Mouse (Mus musculus): ENCODE measurements at regions not wholly inside any gene's neighbourhood (a gene's known extent, or its start where the extent isn't known, plus 50 kb on each side); places are given as distances from the start of the nearest gene placed in this dataset.
"Not testable (repeated sequence)": the region's sequence is repeated elsewhere in the genome, so short reads cannot be mapped to it uniquely, and the experiment has no call there.

DNA sequence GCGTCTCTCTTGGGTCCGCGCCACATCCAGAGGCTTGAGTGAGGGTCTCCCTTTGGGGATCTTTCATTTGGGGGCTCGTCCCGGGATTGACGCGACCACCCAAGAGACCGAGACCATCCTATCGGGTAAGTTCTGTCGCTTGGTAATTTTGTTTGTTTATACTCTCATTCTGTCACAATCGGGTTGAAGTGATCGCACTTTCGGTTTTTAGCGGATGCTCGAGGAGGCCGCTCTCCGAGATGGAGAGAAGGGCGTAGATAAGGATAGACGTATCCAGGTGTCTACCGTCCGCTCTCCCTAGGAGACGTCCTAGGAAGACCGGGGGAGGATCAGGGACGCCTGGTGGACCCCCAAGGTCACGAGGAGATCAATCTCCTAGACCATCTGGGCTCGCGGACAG, 199.3 kb upstream of the Mrpl21 start:
- DNase-seq (ENCODE audit: low spot score): peak; percentile 3

DNA sequence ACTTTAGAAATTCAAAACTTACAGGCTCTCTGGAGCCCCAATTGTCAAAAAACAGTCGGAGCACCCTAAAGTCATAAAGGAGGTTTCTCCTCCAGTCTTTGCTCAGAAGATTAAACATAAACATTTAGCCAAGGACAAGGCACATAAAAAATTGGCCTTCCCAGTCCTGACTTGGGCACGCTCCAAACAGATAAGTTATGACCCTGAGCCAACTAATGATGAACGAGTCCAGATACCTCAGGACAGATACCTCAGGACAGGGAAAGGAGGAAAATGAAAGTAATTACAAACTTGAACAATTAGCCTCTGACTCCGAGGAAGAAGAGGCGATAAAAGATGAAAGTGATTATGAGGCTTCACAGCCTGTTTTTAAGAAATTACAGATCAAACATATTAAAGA, 190.9 kb upstream of the Mrpl21 start:
- DNase-seq (ENCODE audit: low spot score): not testable (repeated sequence)
